Mouse (Mus musculus): Measurements from ENCODE around the gene Ddit4. TPM values are rescaled to one million over a fixed set of nuclear protein-coding genes. Genes with fewer than 3 reads are reported as not detected.

Gene Ddit4
- total and polyA plus RNA-seq, 2 experiments from 2014 or later: 40.7 to 57.8 TPM

DNA sequence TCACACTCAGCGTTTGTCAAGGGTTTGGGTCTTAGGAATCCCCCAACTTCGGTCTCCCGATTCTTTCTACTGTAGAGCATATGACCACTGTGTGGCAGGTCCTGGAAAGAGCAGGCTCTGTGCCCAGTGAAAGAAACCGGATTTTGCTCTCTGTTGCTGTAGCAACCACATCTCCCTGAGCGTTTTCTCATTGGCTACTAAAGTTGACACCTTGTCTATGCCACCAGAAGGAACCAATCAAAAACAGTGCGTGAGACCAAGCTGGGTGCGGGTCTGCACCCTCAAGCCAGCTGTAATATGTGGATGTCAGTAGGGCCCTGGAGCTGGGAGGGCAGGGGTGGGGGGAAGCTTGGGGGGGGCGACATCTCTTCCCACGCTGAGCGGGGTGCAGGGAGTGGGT, 20.6 kb downstream of the Ddit4 start:
- no peak overlapping the region for H3K9ac ChIP-seq
- no peaks in the 10 kb centered on the region for H3K36me3 ChIP-seq (ENCODE audit: insufficient read depth)
- H3K27ac ChIP-seq (ENCODE audit: low read depth, low read length): 0 out of 2 replicates have a peak overlapping the region, but pooled peaks have one; percentile 17
- peak; percentile 97 for ATAC-seq
- no peak for TF ChIP-seq CTCF (IDR thresholded peaks at IDR 0.05; ENCODE audit: low read depth)
- peak; percentile 85 for DNase-seq
- no peak overlapping the region for H3K4me3 ChIP-seq (ENCODE audit: low read depth, low read length)
- WGBS: 19% methylated on average over 9 of the region's 10 CpGs
- H3K27me3 ChIP-seq (ENCODE audit: insufficient read depth, low read length): no peaks in the 10 kb centered on the region
- no peaks in the 10 kb centered on the region for H3K4me1 ChIP-seq (ENCODE audit: insufficient read depth)
- H3K9me3 ChIP-seq (ENCODE audit: low read length): no peaks in the 10 kb centered on the region
- H3K4me2 ChIP-seq (ENCODE audit: low read depth): peak overlapping the region; percentile 16

DNA sequence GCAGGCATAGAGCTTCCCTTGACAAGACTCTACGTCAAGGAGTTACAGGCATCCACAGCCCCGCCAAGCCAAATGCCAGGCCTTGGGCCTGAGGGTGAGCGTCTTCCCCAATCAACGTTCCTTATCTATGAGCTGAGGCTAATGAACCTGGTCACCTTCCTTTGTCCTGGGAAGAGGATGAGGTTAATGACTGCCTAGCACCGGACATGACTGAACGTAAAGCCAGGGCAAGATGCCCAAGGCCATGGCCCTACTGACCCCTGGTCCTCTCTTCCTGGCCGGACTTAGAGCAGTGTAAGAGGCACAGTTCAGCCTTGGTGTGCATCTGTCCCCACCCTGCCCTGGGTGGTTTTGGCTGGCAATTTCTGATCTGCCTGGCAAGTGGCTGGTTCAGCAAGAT, 22.4 kb downstream of the Ddit4 start:
- whole genome bisulfite sequencing: 91% methylated on average over 7 of the region's 7 CpGs
- no peak for DNase-seq
- H3K4me3 ChIP-seq (ENCODE audit: low read depth, low read length): no peak overlapping the region
- no peaks in the 10 kb centered on the region for H3K4me1 ChIP-seq (ENCODE audit: insufficient read depth)
- no peaks in the 10 kb centered on the region for H3K27me3 ChIP-seq (ENCODE audit: insufficient read depth, low read length)
- H3K9me3 ChIP-seq (ENCODE audit: low read length): no peaks in the 10 kb centered on the region
- no peak overlapping the region for H3K9ac ChIP-seq
- TF ChIP-seq CTCF (IDR thresholded peaks at IDR 0.05; ENCODE audit: low read depth): no peak
- H3K27ac ChIP-seq (ENCODE audit: low read depth, low read length): no peak overlapping the region
- H3K36me3 ChIP-seq (ENCODE audit: insufficient read depth): no peaks in the 10 kb centered on the region
- no peak for ATAC-seq
- H3K4me2 ChIP-seq (ENCODE audit: low read depth): no peak overlapping the region

DNA sequence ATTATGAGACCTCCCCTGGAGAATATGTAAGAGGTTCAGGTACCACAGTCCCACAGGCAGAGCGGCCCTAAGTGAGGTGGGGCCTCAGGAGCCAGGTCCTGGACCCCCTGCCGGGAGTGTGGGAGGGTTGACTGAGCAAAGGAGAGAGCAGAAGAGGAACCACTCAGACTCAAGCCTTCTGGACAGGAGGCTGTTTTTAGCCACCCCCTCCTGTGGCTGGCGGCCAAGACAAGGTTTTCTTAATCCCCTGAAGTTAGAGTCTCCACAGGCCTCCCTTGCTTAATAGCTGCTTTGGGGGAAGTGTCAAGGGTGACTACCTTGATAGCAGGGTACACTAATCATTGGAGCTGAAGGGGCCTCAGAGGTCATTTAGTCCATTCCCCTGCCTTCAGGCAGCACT, 27.3 kb downstream of the Ddit4 start:
- no peak overlapping the region for H3K27ac ChIP-seq (ENCODE audit: low read depth, low read length)
- 20% methylated on average over 3 of the region's 3 CpGs for WGBS
- H3K9me3 ChIP-seq (ENCODE audit: low read length): no peaks in the 10 kb centered on the region
- H3K36me3 ChIP-seq (ENCODE audit: insufficient read depth): no peaks in the 10 kb centered on the region
- ATAC-seq (no peak), DNase-seq (no peak)
- H3K4me2 ChIP-seq (ENCODE audit: low read depth): no peak overlapping the region
- H3K27me3 ChIP-seq (ENCODE audit: insufficient read depth, low read length): no peaks in the 10 kb centered on the region
- TF ChIP-seq CTCF (IDR thresholded peaks at IDR 0.05; ENCODE audit: low read depth): no peak
- H3K4me3 ChIP-seq (ENCODE audit: low read depth, low read length): no peak overlapping the region
- H3K9ac ChIP-seq: no peak overlapping the region
- H3K4me1 ChIP-seq (ENCODE audit: insufficient read depth): peaks cover 9% of the 10 kb centered on the region

DNA sequence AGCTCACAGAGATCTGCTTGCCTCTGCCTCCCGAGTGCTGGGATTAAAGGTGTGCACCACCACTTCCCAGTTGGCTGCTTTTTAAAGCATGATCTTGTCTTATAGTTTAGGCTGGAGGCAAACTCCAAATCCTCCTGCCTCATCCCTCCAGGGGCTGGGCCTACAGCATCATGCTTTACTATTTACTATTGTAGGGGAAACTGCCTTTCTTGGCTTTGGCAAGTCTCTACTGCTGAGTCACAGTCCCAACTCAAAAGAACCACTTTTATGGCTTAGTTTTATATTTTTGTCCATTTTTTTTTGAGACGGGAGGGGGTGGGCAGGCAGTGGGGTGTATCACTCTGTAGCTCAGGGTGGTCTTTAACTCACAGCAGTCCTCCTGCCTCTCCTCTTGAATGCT, 28.1 kb downstream of the Ddit4 start:
- TF ChIP-seq CTCF (IDR thresholded peaks at IDR 0.05; ENCODE audit: low read depth): no peak
- ATAC-seq (no peak), DNase-seq (no peak)
- no peaks in the 10 kb centered on the region for H3K9me3 ChIP-seq (ENCODE audit: low read length)
- peaks cover 9% of the 10 kb centered on the region for H3K4me1 ChIP-seq (ENCODE audit: insufficient read depth)
- H3K36me3 ChIP-seq (ENCODE audit: insufficient read depth): no peaks in the 10 kb centered on the region
- H3K4me2 ChIP-seq (ENCODE audit: low read depth): no peak overlapping the region
- H3K9ac ChIP-seq: no peak overlapping the region
- no peak overlapping the region for H3K4me3 ChIP-seq (ENCODE audit: low read depth, low read length)
- no peak overlapping the region for H3K27ac ChIP-seq (ENCODE audit: low read depth, low read length)
- 84% methylated on average over 2 of the region's 2 CpGs for WGBS
- no peaks in the 10 kb centered on the region for H3K27me3 ChIP-seq (ENCODE audit: insufficient read depth, low read length)

DNA sequence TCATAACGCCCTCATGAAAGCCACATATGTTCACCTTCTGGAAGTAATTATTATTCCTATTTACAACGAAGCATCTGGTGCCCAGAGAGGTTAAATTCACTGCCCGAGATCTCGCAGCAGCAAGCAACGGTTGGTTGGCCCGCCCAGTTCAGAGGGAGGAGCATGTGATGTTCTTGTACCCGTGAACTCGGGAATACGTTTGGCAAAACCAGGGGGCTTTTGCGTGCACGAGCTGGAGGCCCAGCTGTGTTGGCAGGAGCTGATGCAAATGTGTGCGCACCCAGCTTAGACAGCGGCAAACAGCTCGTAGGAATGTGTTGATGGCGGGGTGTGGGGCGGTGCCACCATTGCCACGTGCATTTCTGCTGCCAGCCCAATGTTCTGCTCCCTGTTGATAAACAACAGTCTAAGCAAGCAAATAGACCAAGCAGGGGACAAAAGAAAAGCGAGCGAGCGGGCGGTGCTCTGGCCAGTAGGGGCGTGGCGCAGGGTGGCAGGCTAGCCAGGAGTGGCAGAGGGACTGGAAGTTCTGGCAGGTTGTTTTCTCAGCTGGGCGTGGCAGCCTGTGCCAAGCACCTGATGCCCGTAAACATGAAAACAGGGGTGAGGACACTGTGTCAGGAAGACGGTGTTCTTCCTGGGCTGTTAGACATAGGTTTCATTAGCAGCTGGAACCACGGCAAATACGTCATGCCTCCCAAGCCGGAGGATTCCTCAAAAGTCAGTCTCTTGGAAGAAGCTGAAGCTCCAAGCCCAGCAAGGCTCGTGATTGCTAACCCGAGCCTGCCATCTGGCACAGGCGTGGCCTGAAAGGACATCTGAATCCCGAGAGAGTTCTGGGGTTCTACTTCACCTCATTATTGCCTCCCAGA, 30.6 kb downstream of the Ddit4 start:
- H3K36me3 ChIP-seq (ENCODE audit: insufficient read depth): no peaks in the 10 kb centered on the region

DNA sequence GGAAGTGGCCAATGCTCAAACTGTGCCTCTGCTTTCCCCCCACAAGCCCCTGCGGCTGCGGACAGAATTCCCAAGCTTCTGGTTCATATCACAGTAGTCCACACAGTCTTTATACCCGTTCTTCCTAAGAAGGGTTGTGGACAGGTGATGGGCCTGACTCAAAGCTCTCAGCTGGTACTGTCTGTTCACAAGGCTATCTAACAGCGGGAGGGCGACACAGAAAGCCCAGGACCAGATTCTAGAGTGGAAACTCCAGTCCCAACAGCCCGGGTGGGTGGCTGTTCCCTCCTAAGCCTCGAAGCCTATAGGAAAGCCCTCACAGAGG, 31.2 kb downstream of the Ddit4 start:
- Histone ChIP-seq H3K9me3 (ENCODE audit: low read length) (no peaks in the 10 kb centered on the region), H3K27ac (ENCODE audit: low read depth, low read length) (peak overlapping the region; percentile 71), H3K4me1 (ENCODE audit: insufficient read depth) (peaks cover 20% of the 10 kb centered on the region), H3K9ac (peak overlapping the region; percentile 60), H3K4me3 (ENCODE audit: low read depth, low read length) (peak overlapping the region; percentile 36), H3K27me3 (ENCODE audit: insufficient read depth, low read length) (no peaks in the 10 kb centered on the region), H3K4me2 (ENCODE audit: low read depth) (peak overlapping the region; percentile 83), H3K36me3 (ENCODE audit: insufficient read depth) (no peaks in the 10 kb centered on the region)
- no peak for TF ChIP-seq CTCF (IDR thresholded peaks at IDR 0.05; ENCODE audit: low read depth)
- 20% methylated on average over 7 of the region's 7 CpGs for WGBS
- DNase-seq (no peak), ATAC-seq (no peak; the same call in 1 of the 2 replicates)

More for the DNA sequence above, 30.6 kb downstream of the Ddit4 start:
- TF ChIP-seq CTCF (IDR thresholded peaks at IDR 0.05; ENCODE audit: low read depth): peak; percentile 50
- ATAC-seq (peak; percentile 92), DNase-seq (peak; percentile 85)
- Histone ChIP-seq H3K4me2 (ENCODE audit: low read depth) (peak overlapping the region; percentile 83), H3K4me3 (ENCODE audit: low read depth, low read length) (peak overlapping the region; percentile 36), H3K4me1 (ENCODE audit: insufficient read depth) (peaks cover 18% of the 10 kb centered on the region), H3K27ac (ENCODE audit: low read depth, low read length) (peak overlapping the region; percentile 71), H3K9ac (peak overlapping the region; percentile 60), H3K9me3 (ENCODE audit: low read length) (no peaks in the 10 kb centered on the region), H3K27me3 (ENCODE audit: insufficient read depth, low read length) (no peaks in the 10 kb centered on the region)
- 2% methylated on average over 33 of the region's 33 CpGs for WGBS

DNA sequence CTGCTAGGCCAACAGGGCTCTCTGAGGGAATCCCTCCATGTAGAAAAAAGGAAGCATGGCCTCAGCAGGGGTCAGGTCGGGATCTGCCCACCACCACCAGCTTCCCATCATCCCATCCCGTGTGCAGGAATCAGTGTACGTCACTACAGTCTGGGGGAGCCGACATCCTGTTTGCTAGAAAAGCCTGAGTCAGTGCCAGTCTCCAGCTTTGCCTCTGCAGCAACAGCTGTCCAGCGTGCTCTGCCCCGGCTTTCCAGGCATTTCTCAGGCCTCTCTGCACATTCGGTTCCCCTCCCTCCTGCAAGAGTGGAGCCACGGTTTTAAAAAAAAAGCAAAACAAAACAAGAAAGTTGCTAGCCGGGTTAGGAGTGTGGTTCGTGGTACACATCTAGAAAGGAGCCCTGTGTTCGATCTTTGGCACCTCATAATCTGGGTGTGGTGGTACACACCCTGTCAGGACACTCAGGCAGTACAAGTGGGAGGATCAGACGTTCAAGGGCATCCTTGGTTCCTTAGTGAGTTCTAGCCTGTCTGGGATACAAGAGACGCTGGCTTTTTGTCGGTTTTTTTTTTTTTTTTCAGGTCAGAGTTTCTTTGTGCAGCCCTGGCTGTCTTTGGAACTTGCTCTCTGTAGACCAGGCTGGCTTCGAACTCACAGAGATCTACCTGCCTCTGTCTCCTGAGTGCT, 32.0 kb downstream of the Ddit4 start:
- no peak for TF ChIP-seq CTCF (IDR thresholded peaks at IDR 0.05; ENCODE audit: low read depth)
- Histone ChIP-seq H3K27ac (ENCODE audit: low read depth, low read length) (no peak overlapping the region), H3K4me3 (ENCODE audit: low read depth, low read length) (no peak overlapping the region), H3K9ac (no peak overlapping the region), H3K4me1 (ENCODE audit: insufficient read depth) (peaks cover 20% of the 10 kb centered on the region), H3K27me3 (ENCODE audit: insufficient read depth, low read length) (no peaks in the 10 kb centered on the region), H3K4me2 (ENCODE audit: low read depth) (no peak overlapping the region), H3K9me3 (ENCODE audit: low read length) (no peaks in the 10 kb centered on the region), H3K36me3 (ENCODE audit: insufficient read depth) (no peaks in the 10 kb centered on the region)
- DNase-seq: no peak
- no peak for ATAC-seq
- 50% methylated on average over 15 of the region's 15 CpGs for WGBS
